Mouse (Mus musculus) brain, embryonic 14.5 days (tissue): ENCODE results near the gene Nfyc. TPM values are rescaled to one million over a fixed set of nuclear protein-coding genes. Genes with fewer than 3 reads are reported as not detected.

Experiments
- DNase-seq: peaks from one replicate; pipeline ENCODE4 v3.0.0-alpha.2; 2011; ENCODE audit warnings: low read depth
- CTCF ChIP-seq: fragments of 200-500 bp; IDR thresholded peaks from 2 replicates; pipeline ENCODE4 v1.5.1; 2012; ENCODE audit warnings: inconsistent platforms, mild to moderate bottlenecking, moderate library complexity, borderline replicate concordance; ENCODE audit not compliant: insufficient read depth, insufficient read length; ENCODE audit errors: extremely low read depth
- POLR2A ChIP-seq: fragments of 200-500 bp; IDR thresholded peaks from 2 replicates; pipeline ENCODE4 v1.6.1; 2012; ENCODE audit warnings: mild to moderate bottlenecking, inconsistent platforms, borderline replicate concordance; ENCODE audit not compliant: poor library complexity, insufficient read depth, insufficient read length, severe bottlenecking; ENCODE audit errors: extremely low read depth
- polyA plus RNA-seq: library from polyadenylated mRNA; depleted of rRNA; stranded (reverse); fragments of >200 nt; gene quantifications from 2 replicates; pipeline ENCODE4 v1.2.3, GENCODE M21; 2012; rRNA removed

Nfyc gene
- 160 and 212 TPM in 2 replicates for polyA plus RNA-seq

GRCm38 (mm10) chr4:120831472-120831871 is at the start of gene Nfyc:
Gene Nfyc (minus strand): TSS chr4:120831572.
- no peak for DNase-seq
- TF ChIP-seq POLR2A = no peak
- TF ChIP-seq CTCF = no peak

DNA sequence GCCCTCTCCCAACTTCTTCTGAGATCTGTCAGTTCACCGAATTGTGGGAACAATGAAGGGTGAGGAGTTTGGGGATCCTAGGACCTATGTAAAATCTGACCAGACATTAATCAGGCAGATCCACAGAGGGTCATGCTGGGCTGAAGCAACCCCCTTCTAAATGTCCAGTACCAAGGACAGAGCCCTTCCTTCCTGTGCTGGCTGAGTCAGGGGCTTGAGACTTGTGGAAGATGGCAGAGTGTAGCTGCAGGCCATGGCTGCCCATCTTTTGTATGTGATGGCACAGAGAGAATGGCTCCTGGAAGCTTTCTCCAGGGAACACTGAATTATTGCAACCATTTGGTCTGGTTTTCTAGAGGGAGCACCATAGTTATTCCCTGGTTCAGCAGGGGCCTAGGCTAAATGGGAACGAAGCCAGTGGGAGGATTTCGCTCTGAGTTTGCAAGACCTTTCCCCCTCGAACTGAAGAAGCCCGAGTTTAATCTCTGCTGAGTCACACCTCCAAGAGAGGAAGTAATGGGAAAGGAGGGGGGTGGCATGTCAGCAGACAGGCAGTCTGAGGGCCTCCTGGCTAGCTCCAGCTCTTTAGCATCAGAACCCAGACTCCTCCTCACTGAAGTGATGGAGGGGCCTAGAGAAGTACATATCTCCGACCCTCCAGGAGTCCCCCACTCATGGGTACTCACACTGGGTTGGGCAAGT is 49.5 kb upstream of the Nfyc start:
- no peak for DNase-seq
- no peak for TF ChIP-seq POLR2A
- no peak for TF ChIP-seq CTCF

DNA sequence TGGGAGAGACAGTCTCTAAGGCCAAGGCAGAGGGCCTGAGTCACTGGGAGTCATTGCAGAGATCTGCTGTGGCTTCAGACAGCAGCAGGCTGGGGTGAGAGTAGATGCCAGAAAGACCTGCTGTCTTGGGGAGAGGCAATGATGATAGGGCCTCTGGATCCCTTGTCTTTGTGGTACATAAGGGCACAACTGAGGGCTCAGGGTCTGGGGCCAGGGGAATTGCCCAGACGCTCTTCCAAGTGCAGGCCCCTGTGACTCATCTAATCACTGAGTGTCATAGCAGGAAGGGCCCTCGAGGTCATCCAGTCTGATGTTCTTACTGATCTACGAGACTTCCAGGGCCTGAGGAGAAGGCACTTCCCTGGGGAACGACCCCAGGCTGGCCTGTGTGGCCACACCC is 48.0 kb upstream of the Nfyc start:
- TF ChIP-seq CTCF (no peak), POLR2A (no peak)
- DNase-seq = no peak

DNA sequence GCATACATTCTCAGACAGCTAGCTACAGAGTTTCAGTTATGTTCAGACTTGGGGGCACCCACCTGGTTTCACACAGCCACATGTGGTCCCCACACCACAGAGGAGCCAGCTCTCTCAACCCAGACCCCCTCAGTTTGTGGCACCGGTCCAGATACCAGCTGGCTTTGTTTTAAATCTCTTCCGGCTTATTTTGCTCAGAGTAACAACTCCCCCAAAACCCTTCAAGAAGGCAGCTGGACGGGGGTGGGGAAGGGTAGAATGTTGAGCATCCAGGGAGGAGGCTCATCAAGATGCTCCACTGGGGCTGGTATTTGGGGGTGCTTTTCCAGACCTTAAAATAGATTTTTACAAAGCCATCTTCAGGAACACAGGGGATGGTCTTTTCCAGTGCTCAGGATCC is 47.4 kb upstream of the Nfyc start:
- peak; percentile 46 for DNase-seq
- TF ChIP-seq CTCF = no peak
- no peak for TF ChIP-seq POLR2A

DNA sequence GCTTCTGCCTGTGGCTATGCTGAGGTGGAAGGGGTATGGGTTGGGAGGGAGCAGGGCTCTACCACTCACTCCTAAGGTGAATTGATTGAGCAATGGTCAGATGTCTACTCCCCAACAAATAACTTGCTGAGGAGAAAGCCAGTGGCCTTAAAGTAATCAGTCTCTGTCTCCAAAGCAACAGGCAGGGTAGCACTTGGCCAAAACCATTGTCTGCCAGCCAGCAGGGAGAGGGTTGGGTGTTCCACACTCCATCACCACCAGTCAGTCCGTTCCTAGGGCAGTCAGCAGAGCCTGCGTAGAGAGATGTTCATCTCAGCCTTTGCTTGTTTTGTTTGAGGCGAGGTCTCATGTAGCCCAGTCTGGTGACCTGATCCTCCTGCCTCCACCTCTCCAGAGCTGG is 44.6 kb upstream of the Nfyc start:
- DNase-seq = no peak
- TF ChIP-seq CTCF (no peak), POLR2A (no peak)

GRCm38 (mm10) chr4:120870262-120870748 is 38.9 kb upstream of the Nfyc start:
- peak; percentile 62 for DNase-seq
- TF ChIP-seq CTCF = no peak
- no peak for TF ChIP-seq POLR2A

GRCm38 (mm10) chr4:120868988-120869387 is 37.6 kb upstream of the Nfyc start:
- no peak for DNase-seq
- no peak for TF ChIP-seq POLR2A
- no peak for TF ChIP-seq CTCF

DNA sequence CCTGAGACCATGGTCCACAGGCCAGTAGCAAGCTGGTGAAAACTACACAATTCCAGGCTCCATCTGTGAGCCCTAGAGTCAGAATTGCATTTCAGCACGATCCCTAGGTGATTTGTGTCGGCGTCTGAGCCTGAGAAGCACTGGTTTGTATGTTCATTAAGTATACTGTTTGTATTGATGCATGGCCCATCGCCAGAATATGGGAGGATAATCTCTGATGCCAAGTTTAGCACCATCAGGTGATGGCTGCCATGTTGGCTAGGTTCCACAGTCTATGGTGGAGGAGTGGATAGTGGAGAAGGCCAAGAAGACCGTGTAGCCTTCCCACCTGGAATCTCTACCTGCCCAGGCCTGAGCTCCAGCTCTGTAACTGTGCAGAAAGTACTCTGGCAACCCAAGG is 36.9 kb upstream of the Nfyc start:
- peak; percentile 30 for DNase-seq

DNA sequence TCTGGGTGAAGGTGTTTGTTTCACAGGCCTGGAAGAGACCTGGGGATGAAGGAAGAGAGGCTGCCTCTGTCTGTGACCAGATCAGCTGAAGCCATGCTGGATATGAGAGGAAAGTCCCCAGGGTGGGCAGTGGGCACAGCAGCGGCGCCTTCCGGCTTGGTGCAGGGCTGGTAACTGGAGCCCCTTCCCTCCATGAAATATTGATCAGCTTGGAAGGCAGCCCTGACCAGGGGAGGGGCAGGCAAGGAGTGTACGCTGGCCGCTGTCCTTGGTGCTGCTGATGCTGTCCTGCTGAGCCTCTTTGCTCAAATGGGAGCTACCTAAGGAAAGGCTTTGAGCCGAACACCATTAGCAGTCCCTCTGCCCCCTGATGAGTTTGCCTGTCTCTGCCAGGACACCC is 34.8 kb upstream of the Nfyc start:
- peak; percentile 35 for DNase-seq
- TF ChIP-seq CTCF (no peak), POLR2A (no peak)

More for the DNA sequence above, 36.9 kb upstream of the Nfyc start:
- TF ChIP-seq POLR2A = no peak
- TF ChIP-seq CTCF = no peak

GRCm38 (mm10) chr4:120859865-120860264 is 28.5 kb upstream of the Nfyc start:
- DNase-seq = no peak
- no peak for TF ChIP-seq CTCF
- no peak for TF ChIP-seq POLR2A

DNA sequence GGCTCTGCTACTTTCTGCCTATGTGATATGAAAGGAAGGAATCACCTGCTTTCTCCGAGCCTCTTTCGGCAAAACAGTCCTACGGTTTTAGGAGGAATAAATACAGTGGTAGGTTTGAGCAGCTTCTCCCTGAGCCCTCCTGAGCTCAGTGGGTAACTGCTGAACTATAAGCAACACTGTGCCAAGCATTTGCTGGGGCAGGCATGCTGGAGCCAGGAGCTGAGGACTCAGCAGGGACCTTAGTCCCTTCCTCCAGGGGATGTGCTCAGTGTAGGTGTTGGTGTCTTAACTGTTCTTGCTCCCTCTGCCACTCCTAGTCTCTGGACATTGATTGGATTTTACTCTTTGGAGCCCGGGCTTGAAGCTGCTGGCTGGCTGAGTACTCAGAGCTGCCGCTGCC is 25.0 kb upstream of the Nfyc start:
- TF ChIP-seq CTCF (no peak), POLR2A (no peak)
- no peak for DNase-seq
